In genomic region chr5:142701651-142702510, GRCm38 (mm10) we compare ENCODE assay signal across 8 mouse cellular contexts. TPM values are rescaled to one million over a fixed set of nuclear protein-coding genes. Genes with fewer than 3 reads are reported as not detected.
DNase-seq lines count a peak whose midpoint lies in the region; ATAC-seq and TF ChIP-seq lines count a peak whose summit lies in the region.

No protein-coding gene starts in this region.

- no peaks in the 10 kb centered on the region for H3K36me3 ChIP-seq in embryonic facial prominence, embryonic 14.5 days (ENCODE audit: control insufficient read depth, insufficient read depth, low read length)
- no peaks in the 10 kb centered on the region; the same call in 1 of the 2 replicates for H3K36me3 ChIP-seq in hindbrain, embryonic 16.5 days (ENCODE audit: control insufficient read depth, insufficient read depth, low read length)
- H3K36me3 ChIP-seq in stomach, embryonic 14.5 days (ENCODE audit: control insufficient read depth, insufficient read depth, low read length) = no peaks in the 10 kb centered on the region

- peak overlapping the region; percentile 59 for H3K4me3 ChIP-seq in left cerebral cortex, adult 2 months
- H3K4me3 ChIP-seq in bone marrow macrophage, adult 2 months (ENCODE audit: insufficient read depth, low read length) = peak overlapping the region; percentile 38
- peak overlapping the region; percentile 59 for H3K4me3 ChIP-seq in embryonic facial prominence, embryonic 14.5 days (ENCODE audit: low read depth, low read length)
- H3K4me3 ChIP-seq in hindbrain, embryonic 16.5 days (ENCODE audit: low read length) = peak overlapping the region; percentile 74
- peak overlapping the region; percentile 59 for H3K4me3 ChIP-seq in stomach, embryonic 14.5 days (ENCODE audit: low read depth, low read length)

- H3K27me3 ChIP-seq in embryonic facial prominence, embryonic 14.5 days (replicated peaks; ENCODE audit: control insufficient read depth, insufficient read depth, low read length) = peaks cover 12% of the 10 kb centered on the region
- no peaks in the 10 kb centered on the region for H3K27me3 ChIP-seq in hindbrain, embryonic 16.5 days (replicated peaks; ENCODE audit: control insufficient read depth, insufficient read depth, low read length)
- H3K27me3 ChIP-seq in stomach, embryonic 14.5 days (ENCODE audit: control insufficient read depth, insufficient read depth, low read length) = no peaks in the 10 kb centered on the region

- no peak for TF ChIP-seq CTCF in left cerebral cortex, adult 2 months (IDR thresholded peaks at IDR 0.05)
- no peak for TF ChIP-seq CTCF in bone marrow macrophage, adult 2 months (IDR thresholded peaks at IDR 0.05; ENCODE audit: low read depth, low read length)

- H3K27ac ChIP-seq in left cerebral cortex, adult 2 months = no peak overlapping the region
- H3K27ac ChIP-seq in bone marrow macrophage, adult 2 months (ENCODE audit: insufficient read depth, low read depth, low read length) = no peak overlapping the region
- H3K27ac ChIP-seq in embryonic facial prominence, embryonic 14.5 days (replicated peaks; ENCODE audit: low read depth, low read length) = no peak overlapping the region
- H3K27ac ChIP-seq in hindbrain, embryonic 16.5 days (ENCODE audit: low read depth, low read length) = peak overlapping the region; percentile 57
- no peak overlapping the region for H3K27ac ChIP-seq in stomach, embryonic 14.5 days (ENCODE audit: low read length)

- peak overlapping the region; percentile 98 for H3K4me2 ChIP-seq in embryonic facial prominence, embryonic 14.5 days (ENCODE audit: low read depth, low read length)
- peak overlapping the region; percentile 61 for H3K4me2 ChIP-seq in hindbrain, embryonic 16.5 days (ENCODE audit: low read length)
- peak overlapping the region; percentile 99 for H3K4me2 ChIP-seq in stomach, embryonic 14.5 days (replicated peaks; ENCODE audit: low read depth, low read length)

- no peaks in the 10 kb centered on the region for H3K4me1 ChIP-seq in bone marrow macrophage, adult 2 months (ENCODE audit: control insufficient read depth, insufficient read depth, low read length)
- peaks cover 6% of the 10 kb centered on the region; the same call in 1 of the 2 replicates for H3K4me1 ChIP-seq in embryonic facial prominence, embryonic 14.5 days (ENCODE audit: control insufficient read depth, insufficient read depth, low read length)
- H3K4me1 ChIP-seq in hindbrain, embryonic 16.5 days (ENCODE audit: control insufficient read depth, insufficient read depth, low read depth, low read length) = peaks cover 15% of the 10 kb centered on the region
- no peaks in the 10 kb centered on the region for H3K4me1 ChIP-seq in stomach, embryonic 14.5 days (ENCODE audit: control insufficient read depth, insufficient read depth, low read length)

- DNase-seq in left cerebral cortex, adult 2 months (ENCODE audit: extremely low spot score in 1 of 2, low spot score in 2 of 2) = peak in 1 of 2 experiments; percentile 41
- no peak for DNase-seq in left cerebral cortex, postnatal 25 days (ENCODE audit: low spot score in 2 of 2)
- DNase-seq in embryonic facial prominence, embryonic 14.5 days (ENCODE audit: low spot score) = peak; percentile 65
- DNase-seq in frontal cortex, postnatal 25 days (ENCODE audit: low spot score in 2 of 2) = no peak

- H3K9me3 ChIP-seq in embryonic facial prominence, embryonic 14.5 days (ENCODE audit: control insufficient read depth, low read length) = no peaks in the 10 kb centered on the region
- H3K9me3 ChIP-seq in hindbrain, embryonic 16.5 days (ENCODE audit: control insufficient read depth, low read length) = no peaks in the 10 kb centered on the region
- no peaks in the 10 kb centered on the region for H3K9me3 ChIP-seq in stomach, embryonic 14.5 days (ENCODE audit: control insufficient read depth, low read depth, low read length)

- peak; percentile 85 for ATAC-seq in embryonic facial prominence, embryonic 14.5 days (ENCODE audit: low read depth)
- ATAC-seq in hindbrain, embryonic 16.5 days = peak; percentile 92
- peak; percentile 24 for ATAC-seq in megakaryocyte, adult 5-6 weeks (ENCODE audit: poor library complexity, severe bottlenecking)
- ATAC-seq in stomach, embryonic 14.5 days (ENCODE audit: insufficient number of reproducible peaks, insufficient read depth, low FRiP score, low read depth) = peak; percentile 92

- intact Hi-C loops in left cerebral cortex, adult 2 months (cut with DNase I) = no loop called here
- intact Hi-C loops in left cerebral cortex, postnatal 25 days (cut with DNase I) = no loop called here

- no peak for TF ChIP-seq POLR2A in bone marrow macrophage, adult 2 months (IDR thresholded peaks at IDR 0.05; ENCODE audit: borderline replicate concordance, low read depth, low read length)

- 4% methylated on average over 13 of the region's 72 CpGs for WGBS in embryonic facial prominence, embryonic 14.5 days
- WGBS in hindbrain, embryonic 16.5 days = under 1% methylated on average over 40 of the region's 72 CpGs
- WGBS in stomach, embryonic 14.5 days = under 1% methylated on average over 51 of the region's 72 CpGs

- H3K9ac ChIP-seq in embryonic facial prominence, embryonic 14.5 days (ENCODE audit: low read depth, low read length) = peak overlapping the region; percentile 70
- H3K9ac ChIP-seq in hindbrain, embryonic 16.5 days (ENCODE audit: low read depth, low read length) = peak overlapping the region; percentile 83
- peak overlapping the region; percentile 41; the same call in 1 of the 2 replicates for H3K9ac ChIP-seq in stomach, embryonic 14.5 days (replicated peaks; ENCODE audit: low read depth, low read length)

RNA-seq across cellular contexts. Expression of gene Slc29a4, which starts 9.6 kb away (rescaled TPM):
- 10 to 100 TPM; 10.1 to 11.2 TPM for total RNA-seq in left cerebral cortex, adult 2 months (2021)
- total RNA-seq in left cerebral cortex, postnatal 25 days (2021) = 10 to 100 TPM; 19.4 to 20.6 TPM
- polyA plus RNA-seq in bone marrow macrophage, adult 2 months (2012; ENCODE audit: insufficient read depth, insufficient read length, missing spikeins) = not detected in 2 replicates
- 6.0 and 9.1 TPM in 2 replicates for polyA plus RNA-seq in embryonic facial prominence, embryonic 14.5 days (2014; fragmentation: Nextera tagmentation; extraction: Ambion mirVana)
- 87.4 and 98.0 TPM in 2 replicates for polyA plus RNA-seq in hindbrain, embryonic 16.5 days (2015; fragmentation: Nextera tagmentation; extraction: Ambion mirVana)
- not detected in 2 replicates for total RNA-seq in megakaryocyte, adult 5-6 weeks (2015)
- not detected in 2 replicates for total RNA-seq in megakaryocyte, adult 5-6 weeks (2017)
- polyA plus RNA-seq in stomach, embryonic 14.5 days (2014; fragmentation: Nextera tagmentation; extraction: Ambion mirVana) = 7.9 and 8.1 TPM in 2 replicates

Comparison
In these comparisons a context has a peak if more than half of its experiments do, and no peak if none do; other contexts are left out.
1. ATAC-seq: peak in every context shown above with its lines; median percentile 92 in hindbrain, embryonic 16.5 days; 92 in stomach, embryonic 14.5 days; 85 in embryonic facial prominence, embryonic 14.5 days; 24 in megakaryocyte, adult 5-6 weeks.